Mouse (Mus musculus) cortical plate, adult 2 months (tissue): ENCODE measurements at regions not wholly inside any gene's neighbourhood (a gene's known extent, or its start where the extent isn't known, plus 50 kb on each side); places are given as distances from the start of the nearest gene placed in this dataset.

Source experiments
- CTCF ChIP-seq: fragments of 200-500 bp; IDR thresholded peaks from 2 replicates; pipeline ENCODE4 v1.5.1; 2011; ENCODE audit warnings: mild to moderate bottlenecking, control low read depth, low read length; ENCODE audit not compliant: insufficient read depth; ENCODE audit errors: extremely low read depth
- POLR2A ChIP-seq: fragments of 200-500 bp; IDR thresholded peaks from 2 replicates; pipeline ENCODE4 v1.6.1; 2011; ENCODE audit warnings: mild to moderate bottlenecking, low read length, control low read depth; ENCODE audit not compliant: insufficient read depth; ENCODE audit errors: extremely low read depth

DNA sequence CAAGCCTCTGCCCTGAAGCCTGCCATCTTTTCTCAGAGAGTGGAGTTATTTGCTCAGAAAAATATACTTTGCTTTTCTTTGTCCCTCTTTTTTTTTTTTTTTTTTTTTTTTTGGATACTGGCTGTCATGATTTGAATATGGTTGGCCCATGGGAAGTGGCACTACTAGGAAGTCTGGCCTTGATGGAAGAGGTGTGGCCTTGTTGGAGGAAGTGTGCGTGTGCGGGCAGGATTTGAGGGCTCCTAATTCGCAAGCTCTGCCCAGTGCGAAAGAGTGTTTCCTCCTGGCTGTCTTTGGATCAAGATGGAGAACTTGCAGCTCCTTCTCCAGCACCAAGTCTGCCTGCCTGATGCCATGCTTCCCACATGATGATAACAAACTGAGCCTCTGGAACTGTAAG, 141.1 kb upstream of the Vps41 start:
- no peak for TF ChIP-seq CTCF
- TF ChIP-seq POLR2A = no peak
